In genomic region chr2:45230351-45231209, GRCm38 (mm10) we compare ENCODE assay signal across 32 mouse cellular contexts.
DNase-seq lines count a peak whose midpoint lies in the region; ATAC-seq and TF ChIP-seq lines count a peak whose summit lies in the region.
"Had no signal": no experiment of that assay in that cellular context is flagged by ENCODE, and none has a peak within 500 bp of the region (broad histone marks: within the 10 kb centered on the region; RNA-seq: fewer than 3 reads in every experiment).

No protein-coding gene starts in this region.

- H3K9ac ChIP-seq in forebrain, postnatal 0 days, result no peak overlapping the region
- H3K9ac ChIP-seq in forebrain, embryonic 15.5 days (replicated peaks), result no peak overlapping the region
- H3K9ac ChIP-seq in midbrain, postnatal 0 days (replicated peaks; ENCODE audit: low read length, poor library complexity, severe bottlenecking), result no peak overlapping the region
- H3K9ac ChIP-seq in midbrain, embryonic 15.5 days, result no peak overlapping the region
- no peak overlapping the region for H3K9ac ChIP-seq in lung, postnatal 0 days (replicated peaks; ENCODE audit: low read depth)
- H3K9ac ChIP-seq: embryonic facial prominence, embryonic 12.5 days; hindbrain, embryonic 15.5 days; intestine, embryonic 15.5 days; liver, embryonic 14.5 days; midbrain, embryonic 12.5 days; stomach, embryonic 15.5 days had no signal

- TF ChIP-seq CTCF in forebrain, postnatal 0 days (IDR thresholded peaks at IDR 0.05; ENCODE audit: low read depth), result no peak
- TF ChIP-seq CTCF in midbrain, postnatal 0 days (IDR thresholded peaks at IDR 0.05), result no peak
- no peak for TF ChIP-seq CTCF in lung, postnatal 0 days (IDR thresholded peaks at IDR 0.05)

- no peak for TF ChIP-seq EP300 in lung, postnatal 0 days (IDR thresholded peaks at IDR 0.05)

- peaks cover 4% of the 10 kb centered on the region for H3K4me1 ChIP-seq in forebrain, postnatal 0 days (ENCODE audit: insufficient read depth)
- peaks cover 32% of the 10 kb centered on the region for H3K4me1 ChIP-seq in forebrain, embryonic 15.5 days
- H3K4me1 ChIP-seq in midbrain, postnatal 0 days (ENCODE audit: insufficient read depth, low read length), result no peaks in the 10 kb centered on the region
- H3K4me1 ChIP-seq in midbrain, embryonic 15.5 days, result peaks cover 17% of the 10 kb centered on the region
- no peaks in the 10 kb centered on the region for H3K4me1 ChIP-seq in lung, postnatal 0 days (ENCODE audit: insufficient read depth, low read depth, low read length)
- H3K4me1 ChIP-seq: intestine, embryonic 15.5 days; stomach, embryonic 15.5 days had no signal

- H3K36me3 ChIP-seq in forebrain, postnatal 0 days (ENCODE audit: insufficient read depth), result no peaks in the 10 kb centered on the region
- H3K36me3 ChIP-seq in forebrain, embryonic 15.5 days, result no peaks in the 10 kb centered on the region
- H3K36me3 ChIP-seq in midbrain, postnatal 0 days (ENCODE audit: insufficient read depth, low read length), result no peaks in the 10 kb centered on the region
- H3K36me3 ChIP-seq in midbrain, embryonic 15.5 days (replicated peaks), result no peaks in the 10 kb centered on the region
- no peaks in the 10 kb centered on the region for H3K36me3 ChIP-seq in lung, postnatal 0 days (ENCODE audit: insufficient read depth, low read length)
- H3K36me3 ChIP-seq: embryonic facial prominence, embryonic 12.5 days; forebrain, embryonic 10.5 days; hindbrain, embryonic 15.5 days; intestine, embryonic 15.5 days; midbrain, embryonic 12.5 days; stomach, embryonic 15.5 days had no signal

- no peak overlapping the region for H3K4me2 ChIP-seq in forebrain, postnatal 0 days (ENCODE audit: low read depth)
- H3K4me2 ChIP-seq in forebrain, embryonic 15.5 days (replicated peaks), result no peak overlapping the region
- no peak overlapping the region for H3K4me2 ChIP-seq in midbrain, postnatal 0 days (ENCODE audit: low read depth, low read length, poor library complexity, severe bottlenecking)
- H3K4me2 ChIP-seq in midbrain, embryonic 15.5 days, result no peak overlapping the region
- no peak overlapping the region for H3K4me2 ChIP-seq in lung, postnatal 0 days (replicated peaks; ENCODE audit: low read depth, low read length)
- H3K4me2 ChIP-seq: embryonic facial prominence, embryonic 12.5 days; heart, embryonic 11.5 days; hindbrain, embryonic 15.5 days; intestine, embryonic 15.5 days; midbrain, embryonic 12.5 days; stomach, embryonic 15.5 days had no signal

- WGBS in forebrain, postnatal 0 days, result 57% methylated on average over 11 of the region's 11 CpGs
- 63% methylated on average over 11 of the region's 11 CpGs for WGBS in forebrain, embryonic 15.5 days
- 78% methylated on average over 11 of the region's 11 CpGs for WGBS in midbrain, postnatal 0 days
- 79% methylated on average over 11 of the region's 11 CpGs for WGBS in midbrain, embryonic 15.5 days
- WGBS in lung, postnatal 0 days, result 73% methylated on average over 11 of the region's 11 CpGs

- no peak for ATAC-seq in forebrain, postnatal 0 days
- ATAC-seq in forebrain, embryonic 15.5 days (replicated peaks), result no peak
- no peak for ATAC-seq in midbrain, postnatal 0 days (ENCODE audit: low FRiP score)
- no peak for ATAC-seq in midbrain, embryonic 15.5 days (replicated peaks)
- ATAC-seq in granulocyte monocyte progenitor cell, adult 5-6 weeks (replicated peaks; ENCODE audit: poor library complexity, severe bottlenecking), result peak; percentile 82
- no peak for ATAC-seq in lung, postnatal 0 days
- ATAC-seq: forebrain, embryonic 16.5 days; intestine, embryonic 15.5 days had no signal

- no peaks in the 10 kb centered on the region for H3K9me3 ChIP-seq in forebrain, postnatal 0 days (ENCODE audit: low read length)
- no peaks in the 10 kb centered on the region for H3K9me3 ChIP-seq in forebrain, embryonic 15.5 days
- H3K9me3 ChIP-seq in midbrain, postnatal 0 days (ENCODE audit: low read length), result no peaks in the 10 kb centered on the region
- H3K9me3 ChIP-seq in midbrain, embryonic 15.5 days, result no peaks in the 10 kb centered on the region
- no peaks in the 10 kb centered on the region for H3K9me3 ChIP-seq in lung, postnatal 0 days (ENCODE audit: low read length)
- H3K9me3 ChIP-seq: embryonic facial prominence, embryonic 12.5 days; forebrain, embryonic 10.5 days; hindbrain, embryonic 15.5 days; intestine, embryonic 15.5 days; megakaryocyte, embryonic 14.5 days; midbrain, embryonic 12.5 days; stomach, embryonic 15.5 days had no signal

- no peak overlapping the region for H3K27ac ChIP-seq in forebrain, postnatal 0 days (ENCODE audit: low read depth, low read length)
- H3K27ac ChIP-seq in forebrain, embryonic 15.5 days (replicated peaks), result no peak overlapping the region
- H3K27ac ChIP-seq in midbrain, postnatal 0 days (ENCODE audit: low read depth, low read length), result no peak overlapping the region
- no peak overlapping the region for H3K27ac ChIP-seq in midbrain, embryonic 15.5 days
- no peak overlapping the region for H3K27ac ChIP-seq in lung, postnatal 0 days (ENCODE audit: low read length)
- H3K27ac ChIP-seq: embryonic facial prominence, embryonic 12.5 days; forebrain, embryonic 10.5 days; hindbrain, embryonic 15.5 days; intestine, embryonic 15.5 days; liver, embryonic 14.5 days; midbrain, embryonic 12.5 days; stomach, embryonic 15.5 days had no signal

- DNase-seq in forebrain, postnatal 0 days, result peak; percentile 2
- peak; percentile 25 for DNase-seq in midbrain, postnatal 0 days (ENCODE audit: low spot score)
- no peak for DNase-seq in lung, postnatal 0 days (ENCODE audit: low spot score)
- no peak for DNase-seq in ovary, postnatal 14 days (ENCODE audit: low spot score)
- DNase-seq: adrenal gland, adult 2 months; adrenal gland, postnatal 36 days; cerebellum, adult 11-12 months; cerebellum, postnatal 25 days; gastrocnemius, postnatal 14 days; heart, adult 18-20 months; heart, postnatal 36 days; kidney, adult 2 months; kidney, postnatal 36 days; layer of hippocampus, postnatal 36 days; liver; lung, adult 2 months; lung, postnatal 14 days; retina, postnatal 1 day; right cerebral cortex, postnatal 25 days had no signal

- H3K4me3 ChIP-seq in forebrain, postnatal 0 days (ENCODE audit: low read depth, low read length), result no peak overlapping the region
- no peak overlapping the region for H3K4me3 ChIP-seq in forebrain, embryonic 15.5 days
- H3K4me3 ChIP-seq in midbrain, postnatal 0 days (ENCODE audit: low read depth, low read length), result no peak overlapping the region
- H3K4me3 ChIP-seq in midbrain, embryonic 15.5 days, result no peak overlapping the region
- no peak overlapping the region for H3K4me3 ChIP-seq in lung, postnatal 0 days (ENCODE audit: low read depth, low read length)
- H3K4me3 ChIP-seq: embryonic facial prominence, embryonic 12.5 days; forebrain, embryonic 10.5 days; hindbrain, embryonic 15.5 days; intestine, embryonic 15.5 days; megakaryocyte, embryonic 14.5 days; midbrain, embryonic 12.5 days; stomach, embryonic 15.5 days had no signal

- H3K27me3 ChIP-seq in forebrain, postnatal 0 days (ENCODE audit: insufficient read depth, low read length), result no peaks in the 10 kb centered on the region
- H3K27me3 ChIP-seq in forebrain, embryonic 15.5 days, result no peaks in the 10 kb centered on the region
- H3K27me3 ChIP-seq in midbrain, postnatal 0 days (ENCODE audit: insufficient read depth, low read length), result no peaks in the 10 kb centered on the region
- 0 out of 2 replicates have a peak, but pooled peaks cover 3% of the 10 kb centered on the region for H3K27me3 ChIP-seq in midbrain, embryonic 15.5 days (replicated peaks)
- H3K27me3 ChIP-seq in lung, postnatal 0 days (replicated peaks; ENCODE audit: insufficient read depth, low read length), result no peaks in the 10 kb centered on the region
- H3K27me3 ChIP-seq: hindbrain, embryonic 15.5 days; intestine, embryonic 15.5 days; megakaryocyte, embryonic 14.5 days; midbrain, embryonic 12.5 days; stomach, embryonic 15.5 days had no signal

Comparison
In these comparisons a context has a peak if more than half of its experiments do, and no peak if none do; other contexts are left out.
1. DNase-seq: peak in forebrain, postnatal 0 days (single experiment) and midbrain, postnatal 0 days (single experiment); none in lung, postnatal 0 days (single experiment) and ovary, postnatal 14 days (single experiment).